Mouse (Mus musculus) c-Kit-positive CD71-positive TER-119-positive erythroid progenitor cells, embryonic 14.5 days (primary cell): Measurements from ENCODE around the gene Cd109.

Experiments
- DNase-seq: peaks from one replicate; pipeline ENCODE4 v3.0.0-alpha.2; 2013; ENCODE audit warnings: low spot score

Cd109 gene

GRCm38 (mm10) chr9:78615401-78616021, at the start of gene Cd109:
Gene Cd109 (plus strand): TSS chr9:78615546.
- DNase-seq, result no peak

- DNase-seq, result no peak
Measured at GRCm38 (mm10) chr9:78569934-78570333, 45.4 kb upstream of the Cd109 start.

- no peak for DNase-seq
Measured at GRCm38 (mm10) chr9:78576466-78576865, 38.9 kb upstream of the Cd109 start.

GRCm38 (mm10) chr9:78578824-78579223, 36.5 kb upstream of the Cd109 start:
- DNase-seq, result no peak

GRCm38 (mm10) chr9:78579644-78580396, 35.5 kb upstream of the Cd109 start:
- DNase-seq, result no peak

GRCm38 (mm10) chr9:78587218-78587883, 28.0 kb upstream of the Cd109 start:
- DNase-seq, result peak; percentile 38

GRCm38 (mm10) chr9:78587914-78588313, 27.4 kb upstream of the Cd109 start, which contains the start of gene Slc17a5:
Gene Slc17a5 (minus strand): TSS chr9:78588041.
- peak; percentile 97 for DNase-seq

- no peak for DNase-seq
Measured at GRCm38 (mm10) chr9:78588411-78589033, 26.8 kb upstream of the Cd109 start.

GRCm38 (mm10) chr9:78590471-78590870, 24.9 kb upstream of the Cd109 start:
- DNase-seq, result no peak

- DNase-seq, result peak; percentile 32
Measured at GRCm38 (mm10) chr9:78595257-78595656, 20.1 kb upstream of the Cd109 start.

- DNase-seq, result no peak
Measured at GRCm38 (mm10) chr9:78595769-78596555, 19.4 kb upstream of the Cd109 start.

GRCm38 (mm10) chr9:78596834-78597233, 18.5 kb upstream of the Cd109 start:
- DNase-seq, result peak; percentile 35

- no peak for DNase-seq
Measured at GRCm38 (mm10) chr9:78599927-78600326, 15.4 kb upstream of the Cd109 start.

- no peak for DNase-seq
Measured at GRCm38 (mm10) chr9:78601046-78601730, 14.2 kb upstream of the Cd109 start.

GRCm38 (mm10) chr9:78614201-78614600, 1.1 kb upstream of the Cd109 start:
- DNase-seq, result no peak

- no peak for DNase-seq
Measured at GRCm38 (mm10) chr9:78619285-78619684, 3.9 kb downstream of the Cd109 start.

GRCm38 (mm10) chr9:78623301-78623747, 8.0 kb downstream of the Cd109 start:
- no peak for DNase-seq

GRCm38 (mm10) chr9:78629991-78630390, 14.6 kb downstream of the Cd109 start:
- no peak for DNase-seq

- DNase-seq, result no peak
Measured at GRCm38 (mm10) chr9:78631755-78632434, 16.5 kb downstream of the Cd109 start.

- DNase-seq, result no peak
Measured at GRCm38 (mm10) chr9:78633976-78634375, 18.6 kb downstream of the Cd109 start.
